In the genomic region with DNA sequence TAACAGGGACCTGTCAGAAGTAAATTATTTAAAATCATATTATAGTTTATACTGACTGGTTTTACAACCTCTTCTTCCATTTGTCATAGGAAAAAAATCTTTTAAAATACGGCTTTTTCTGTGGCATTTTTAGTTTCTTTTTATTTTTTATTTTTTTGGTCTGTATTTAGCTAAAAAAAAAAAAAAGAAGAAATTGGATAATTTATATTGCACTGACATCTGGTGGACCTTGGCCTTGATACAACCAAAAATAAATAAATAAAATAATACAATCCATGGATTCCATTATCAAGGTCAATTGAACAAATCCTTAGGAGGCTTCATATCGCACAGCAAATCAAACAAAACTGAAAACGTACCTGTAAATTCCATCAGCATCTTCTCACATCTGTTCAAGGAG, we compare ENCODE assay signal across 15 mouse cellular contexts.
"Had no signal": no experiment of that assay in that cellular context is flagged by ENCODE, and none has a peak within 500 bp of the region (broad histone marks: within the 10 kb centered on the region; RNA-seq: fewer than 3 reads in every experiment).

No protein-coding gene starts in this region.

- H3K4me2 ChIP-seq: neural tube, embryonic 13.5 days; neural tube, embryonic 15.5 days; stomach, embryonic 15.5 days had no signal

- H3K9me3 ChIP-seq: neural tube, embryonic 13.5 days; neural tube, embryonic 15.5 days; stomach, embryonic 15.5 days had no signal

- H3K27me3 ChIP-seq: neural tube, embryonic 13.5 days; neural tube, embryonic 15.5 days; stomach, embryonic 15.5 days had no signal

- H3K27ac ChIP-seq: neural tube, embryonic 13.5 days; neural tube, embryonic 15.5 days; stomach, embryonic 15.5 days; stomach, postnatal 0 days had no signal

- H3K9ac ChIP-seq: neural tube, embryonic 13.5 days; neural tube, embryonic 15.5 days; stomach, embryonic 15.5 days had no signal

- DNase-seq: retina, postnatal 1 day; right cerebral cortex, adult 18-20 months; right cerebral cortex, postnatal 14 days; right cerebral cortex, postnatal 25 days; right cerebral cortex, postnatal 4 days; spleen, adult 18-20 months; thymus, adult 18-20 months; thymus, adult 2 months; thymus, postnatal 14 days; thymus, postnatal 36 days; thymus, postnatal 4 days had no signal

- H3K4me3 ChIP-seq: neural tube, embryonic 13.5 days; neural tube, embryonic 15.5 days; stomach, embryonic 15.5 days had no signal

- H3K4me1 ChIP-seq: neural tube, embryonic 13.5 days; neural tube, embryonic 15.5 days; stomach, embryonic 15.5 days had no signal

- H3K36me3 ChIP-seq: neural tube, embryonic 13.5 days; neural tube, embryonic 15.5 days; stomach, embryonic 15.5 days had no signal
